Mouse (Mus musculus): ENCODE data around the gene Fras1.

- no peak for TF ChIP-seq POLR2A (IDR thresholded peaks at IDR 0.05; ENCODE audit: control insufficient read depth, low read depth, low read length)
- TF ChIP-seq CTCF (IDR thresholded peaks at IDR 0.05; ENCODE audit: control insufficient read depth, insufficient read depth, insufficient replicate concordance, low read depth, low read length), result no peak
Observed at GRCm38 (mm10) chr5:96797465-96797864, 423.7 kb downstream of the Fras1 start.

Measured in testis, adult 2 months (tissue).